Mouse (Mus musculus) midbrain, embryonic 11.5 days (tissue): ENCODE measurements around the gene Sorcs2. TPM values are rescaled to one million over a fixed set of nuclear protein-coding genes. Genes with fewer than 3 reads are reported as not detected.

Source experiments
- ATAC-seq: fragments of 200-750 bp; cut with Nextera tagmentation; 2 replicates; pipeline ENCODE4 v1.8.0; 2017; ENCODE audit warnings: moderate TSS enrichment, moderate library complexity; ENCODE audit not compliant: low FRiP score
- DNase-seq: peaks from one replicate; pipeline ENCODE4 v3.0.0; 2015; ENCODE audit warnings: low spot score; ENCODE audit errors: missing footprints
- H3K27ac ChIP-seq: fragments of 300-500 bp; sonication (generic); 2 replicates; pipeline ENCODE4 v1.5.1; 2014; ENCODE audit warnings: low read depth, low read length
- H3K27me3 ChIP-seq: fragments of 300-500 bp; sonication (generic); 2 replicates; pipeline ENCODE4 v1.6.1; 2014; ENCODE audit warnings: mild to moderate bottlenecking, low read length, moderate library complexity, mixed read lengths; ENCODE audit not compliant: control insufficient read depth, insufficient read depth
- H3K36me3 ChIP-seq: fragments of 300-500 bp; sonication (generic); 2 replicates; pipeline ENCODE4 v1.6.1; 2014; ENCODE audit warnings: mild to moderate bottlenecking, low read length, moderate library complexity, mixed read lengths; ENCODE audit not compliant: control insufficient read depth, insufficient read depth
- H3K4me1 ChIP-seq: fragments of 300-500 bp; sonication (generic); 2 replicates; pipeline ENCODE4 v1.6.1; 2014; ENCODE audit warnings: low read length; ENCODE audit not compliant: control insufficient read depth, insufficient read depth
- H3K4me2 ChIP-seq: fragments of 300-500 bp; sonication (generic); 2 replicates; pipeline ENCODE4 v1.6.1; 2014; ENCODE audit warnings: mild to moderate bottlenecking, moderate library complexity
- H3K4me3 ChIP-seq: fragments of 300-500 bp; sonication (generic); 2 replicates; pipeline ENCODE4 v1.5.1; 2014; ENCODE audit warnings: low read depth, low read length
- H3K9ac ChIP-seq: fragments of 300-500 bp; sonication (generic); 2 replicates; pipeline ENCODE4 v1.6.1; 2014; ENCODE audit warnings: low read length
- H3K9me3 ChIP-seq: fragments of 300-500 bp; sonication (generic); 2 replicates; pipeline ENCODE4 v1.6.1; 2016; ENCODE audit warnings: low read length; ENCODE audit not compliant: control insufficient read depth
- WGBS: fragments of 180-500 bp; shearing (Covaris S2); extraction: QIAGEN DNeasy Blood & Tissue Kit; methylation state at CpG from one replicate; pipeline ENCODE4 v1.1.7; 2014; 5-methylcytosine and 5-hydroxymethylcytosine counted together
- polyA plus RNA-seq: library from polyadenylated mRNA; unstranded; fragments of >200 nt; fragmentation: Nextera tagmentation; extraction: Ambion mirVana; gene quantifications from 2 replicates; pipeline ENCODE4 v1.2.1, GENCODE M21; 2014

Gene Sorcs2
- polyA plus RNA-seq = 6.7 and 7.3 TPM in 2 replicates

DNA sequence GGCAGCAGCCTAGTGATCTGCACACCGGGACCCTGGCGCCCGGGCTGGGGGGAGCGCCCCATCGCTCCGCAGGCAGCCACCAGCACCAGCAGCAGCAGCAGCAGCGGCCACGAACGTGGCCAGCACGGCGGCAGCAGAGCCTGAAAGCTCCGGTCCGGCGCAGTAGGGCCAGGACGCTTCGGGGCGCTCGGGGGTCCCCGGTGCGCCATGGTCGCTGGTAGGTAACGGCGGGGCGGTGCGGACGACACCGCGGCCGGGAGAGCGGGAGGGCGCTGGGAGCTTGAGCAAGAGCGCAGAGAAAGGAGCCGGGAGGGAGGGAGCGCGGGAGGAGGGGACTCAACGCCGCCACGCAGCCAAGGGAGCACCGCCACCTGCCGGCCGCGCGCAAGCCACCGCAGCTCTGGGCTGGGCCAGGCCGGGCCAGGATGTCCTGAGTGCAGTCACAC, at the start of gene Sorcs2:
TSS of gene Sorcs2 (minus strand) at position 303 of the 446 bp plus-strand sequence.
- ATAC-seq (peak; percentile 83), DNase-seq (peak; percentile 97)
- peaks cover 19% of the 10 kb centered on the region for H3K4me1 ChIP-seq
- H3K27me3 ChIP-seq = peaks cover 12% of the 10 kb centered on the region
- WGBS = under 1% methylated on average over 45 of the region's 45 CpGs
- peak within 1 kb of the TSS; percentile 90 for H3K9ac ChIP-seq
- peak within 1 kb of the TSS; percentile 99 for H3K4me2 ChIP-seq
- no peaks in the 10 kb centered on the region for H3K36me3 ChIP-seq
- peak within 1 kb of the TSS; percentile 72 for H3K4me3 ChIP-seq
- no peak within 1 kb of the TSS for H3K27ac ChIP-seq
- H3K9me3 ChIP-seq = no peaks in the 10 kb centered on the region

DNA sequence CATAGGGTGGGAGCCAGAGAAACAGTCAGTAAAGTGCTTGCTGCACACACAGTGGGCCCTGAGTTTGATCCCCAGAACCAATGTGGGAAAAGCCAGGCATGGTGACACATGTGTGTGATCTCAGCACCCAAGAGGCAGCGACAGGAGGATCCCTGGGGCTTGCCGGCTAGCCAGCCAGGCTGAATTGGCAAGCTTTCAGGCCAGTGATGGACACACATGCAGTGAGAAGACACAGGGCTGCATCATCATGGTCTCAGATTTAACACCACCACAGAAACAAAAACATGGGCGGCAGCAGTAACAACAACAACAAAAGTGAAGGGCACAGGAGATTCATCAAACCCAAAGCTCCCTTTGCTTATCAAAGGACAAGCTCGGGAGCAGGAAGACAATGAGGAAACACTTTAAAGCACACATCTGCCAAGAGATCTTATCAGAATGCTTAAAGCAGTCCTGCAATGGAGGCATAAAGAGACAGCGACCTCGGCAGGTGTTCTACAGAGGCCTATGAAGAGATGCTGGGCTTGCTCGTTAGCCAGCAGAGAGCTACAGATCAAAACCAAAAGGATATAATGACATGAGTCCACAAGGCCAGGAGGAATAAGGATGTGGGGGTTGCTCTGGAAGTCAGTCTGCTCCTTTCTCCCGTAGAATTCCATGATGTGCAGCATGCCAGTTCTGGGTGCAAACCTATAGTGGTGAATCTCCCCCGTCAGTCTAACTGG, 48.4 kb upstream of the Sorcs2 start:
- Histone ChIP-seq H3K9me3 (no peaks in the 10 kb centered on the region), H3K27ac (no peak overlapping the region), H3K27me3 (no peaks in the 10 kb centered on the region), H3K4me3 (no peak overlapping the region), H3K9ac (no peak overlapping the region), H3K4me2 (no peak overlapping the region), H3K36me3 (no peaks in the 10 kb centered on the region), H3K4me1 (no peaks in the 10 kb centered on the region)
- ATAC-seq = no peak
- WGBS = 54% methylated on average over 9 of the region's 9 CpGs
- DNase-seq = no peak

DNA sequence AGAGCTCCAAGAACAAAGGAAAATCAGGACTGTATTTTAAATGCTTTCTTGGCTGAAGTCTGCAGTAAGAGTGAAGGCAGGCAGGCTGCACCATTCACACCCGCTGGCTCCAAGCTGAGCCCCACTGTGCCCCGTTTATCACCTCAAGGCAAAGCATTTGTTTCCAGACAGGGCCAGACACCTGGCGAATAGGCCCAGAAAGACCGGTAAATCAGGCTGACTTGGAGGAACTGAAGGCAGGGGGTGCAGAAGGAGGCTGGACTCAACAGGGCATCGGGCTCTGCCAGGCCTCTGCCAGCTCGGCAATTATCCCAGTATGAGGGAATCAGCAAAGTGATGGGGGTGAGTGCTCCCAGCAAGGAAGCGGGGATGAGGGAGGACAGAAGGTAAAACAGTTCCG, 47.1 kb upstream of the Sorcs2 start:
- Histone ChIP-seq H3K27me3 (no peaks in the 10 kb centered on the region), H3K9me3 (no peaks in the 10 kb centered on the region), H3K4me3 (no peak overlapping the region), H3K4me1 (no peaks in the 10 kb centered on the region), H3K27ac (no peak overlapping the region), H3K4me2 (no peak overlapping the region), H3K9ac (no peak overlapping the region), H3K36me3 (no peaks in the 10 kb centered on the region)
- ATAC-seq (no peak), DNase-seq (no peak)
- WGBS = 32% methylated on average over 8 of the region's 8 CpGs

DNA sequence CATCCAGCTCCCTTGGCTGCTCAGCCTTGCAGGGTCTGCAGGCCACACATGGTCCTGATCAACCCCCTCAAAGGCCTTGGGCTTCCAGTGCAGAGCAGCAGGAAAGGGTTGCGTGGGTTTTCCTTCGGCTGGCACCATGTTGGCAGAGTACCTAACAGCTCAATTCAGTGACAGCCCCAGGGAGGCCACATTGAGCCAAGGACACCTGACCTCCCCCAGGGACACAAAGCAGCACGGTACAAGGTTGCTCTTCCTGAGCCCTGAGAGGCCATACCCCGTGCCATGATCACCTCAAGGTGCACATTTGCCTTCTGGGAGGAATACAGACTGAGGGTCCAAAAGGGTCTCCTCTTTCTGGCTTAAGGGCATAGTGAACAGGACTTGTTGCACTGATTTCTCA, 46.7 kb upstream of the Sorcs2 start:
- no peak for ATAC-seq
- 67% methylated on average over 4 of the region's 4 CpGs for WGBS
- H3K36me3 ChIP-seq = no peaks in the 10 kb centered on the region
- DNase-seq = no peak
- H3K27ac ChIP-seq = no peak overlapping the region
- no peaks in the 10 kb centered on the region for H3K27me3 ChIP-seq
- no peak overlapping the region for H3K9ac ChIP-seq
- H3K4me1 ChIP-seq = no peaks in the 10 kb centered on the region
- H3K4me3 ChIP-seq = no peak overlapping the region
- H3K4me2 ChIP-seq = no peak overlapping the region
- no peaks in the 10 kb centered on the region for H3K9me3 ChIP-seq

DNA sequence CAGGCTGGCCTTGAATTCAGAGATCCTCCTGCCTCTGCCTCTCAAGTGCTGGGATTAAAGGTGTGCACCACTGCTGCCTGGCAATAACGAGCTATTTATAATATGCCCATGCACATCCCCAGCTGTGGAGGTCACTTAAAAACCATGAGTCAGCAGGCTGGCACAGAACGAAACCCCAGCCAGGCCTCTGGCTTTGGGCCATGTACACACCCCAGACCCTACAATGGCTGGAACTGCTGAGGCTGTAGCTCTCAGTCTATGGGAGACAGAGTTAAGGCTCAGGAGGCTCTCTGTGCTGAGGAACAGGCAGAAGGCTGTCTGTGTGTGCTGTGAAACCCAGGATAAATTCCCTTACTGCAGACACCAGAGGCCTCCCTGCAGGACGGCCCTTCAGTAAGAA, 42.8 kb upstream of the Sorcs2 start:
- no peak overlapping the region for H3K9ac ChIP-seq
- no peak for DNase-seq
- ATAC-seq = no peak
- H3K4me1 ChIP-seq = no peaks in the 10 kb centered on the region
- 80% methylated on average over 3 of the region's 3 CpGs for WGBS
- H3K27ac ChIP-seq = no peak overlapping the region
- H3K36me3 ChIP-seq = no peaks in the 10 kb centered on the region
- H3K9me3 ChIP-seq = no peaks in the 10 kb centered on the region
- no peaks in the 10 kb centered on the region for H3K27me3 ChIP-seq
- H3K4me2 ChIP-seq = no peak overlapping the region
- no peak overlapping the region for H3K4me3 ChIP-seq

DNA sequence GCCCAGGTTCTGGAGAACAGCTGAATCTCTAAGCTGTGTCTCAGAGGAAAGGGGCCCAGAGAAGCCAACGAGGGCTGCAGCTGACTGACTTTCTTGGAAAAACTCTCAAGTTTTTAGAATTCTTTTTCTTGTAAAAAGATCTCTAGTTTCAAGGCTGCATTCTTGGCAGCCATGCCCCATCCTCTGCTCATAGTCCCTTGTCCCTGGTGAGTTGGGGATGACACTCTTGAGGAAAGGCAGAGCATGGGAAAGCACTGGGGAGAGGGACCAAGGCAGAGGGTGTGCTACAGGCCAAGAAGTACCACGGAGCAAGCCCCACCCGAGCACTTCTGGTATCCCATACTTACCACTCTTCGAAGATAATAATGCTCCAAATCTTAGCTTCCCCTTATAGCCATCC, 38.9 kb upstream of the Sorcs2 start:
- Histone ChIP-seq H3K36me3 (no peaks in the 10 kb centered on the region), H3K27me3 (no peaks in the 10 kb centered on the region), H3K4me2 (no peak overlapping the region), H3K9ac (no peak overlapping the region), H3K4me1 (no peaks in the 10 kb centered on the region), H3K4me3 (no peak overlapping the region), H3K27ac (no peak overlapping the region), H3K9me3 (no peaks in the 10 kb centered on the region)
- no peak for DNase-seq
- WGBS = 82% methylated on average over 4 of the region's 4 CpGs
- ATAC-seq = no peak

DNA sequence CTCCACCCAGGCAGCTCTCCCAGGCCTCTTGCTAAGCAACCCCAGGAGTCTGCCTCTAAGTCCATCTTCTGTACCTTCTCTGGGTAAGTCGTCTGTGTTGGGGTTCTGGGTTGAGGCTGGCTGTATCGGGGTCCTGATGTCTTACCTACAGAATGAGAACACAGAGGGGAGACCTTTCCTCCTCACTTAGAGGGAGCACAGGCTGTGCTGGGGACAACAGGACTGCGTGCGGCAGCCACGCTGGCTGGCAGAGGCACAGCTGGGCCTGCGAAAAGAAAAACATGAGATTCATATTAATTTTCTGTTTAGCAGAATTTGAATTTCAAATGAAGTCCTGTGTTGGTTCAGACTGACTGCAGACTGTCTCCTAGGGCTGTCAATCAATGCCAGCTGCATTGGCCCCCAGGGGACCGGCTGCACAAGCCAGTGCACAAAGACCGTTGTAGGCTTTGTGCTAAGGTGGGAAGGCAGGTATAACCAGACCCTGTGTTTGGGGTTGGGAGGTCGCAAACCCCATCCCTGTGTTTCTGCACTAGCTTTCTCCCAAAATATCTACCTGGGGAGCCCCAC, 36.5 kb upstream of the Sorcs2 start:
- Histone ChIP-seq H3K27ac (no peak overlapping the region), H3K27me3 (no peaks in the 10 kb centered on the region), H3K36me3 (no peaks in the 10 kb centered on the region), H3K4me1 (peaks cover 3% of the 10 kb centered on the region), H3K9ac (no peak overlapping the region), H3K9me3 (no peaks in the 10 kb centered on the region), H3K4me3 (no peak overlapping the region), H3K4me2 (no peak overlapping the region)
- DNase-seq (no peak), ATAC-seq (peak; percentile 59; the same call in 1 of the 2 replicates)
- WGBS = 63% methylated on average over 9 of the region's 9 CpGs

DNA sequence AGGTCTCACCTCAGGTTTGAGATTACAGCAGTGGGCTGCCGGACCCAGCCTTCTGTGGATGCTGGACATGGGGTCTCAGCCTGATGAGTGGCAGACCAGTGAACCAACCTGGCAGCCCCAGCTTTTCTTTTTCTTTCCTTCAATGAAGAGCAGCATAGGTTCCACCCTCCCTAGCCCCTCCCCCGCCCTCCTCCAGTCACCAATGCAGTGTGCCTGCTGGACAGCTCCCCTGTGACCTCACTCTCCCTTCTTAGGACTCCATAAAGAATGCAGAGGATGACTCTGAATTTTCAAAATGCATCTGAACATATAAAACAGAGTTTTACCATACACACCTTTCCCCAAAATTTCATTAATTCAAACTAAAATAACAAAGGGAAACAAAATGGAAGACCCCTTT, 33.8 kb upstream of the Sorcs2 start:
- Histone ChIP-seq H3K4me2 (no peak overlapping the region), H3K4me3 (no peak overlapping the region), H3K9ac (no peak overlapping the region), H3K4me1 (peaks cover 3% of the 10 kb centered on the region), H3K27me3 (no peaks in the 10 kb centered on the region), H3K9me3 (no peaks in the 10 kb centered on the region), H3K27ac (no peak overlapping the region), H3K36me3 (no peaks in the 10 kb centered on the region)
- DNase-seq = no peak
- WGBS = 43% methylated on average over 2 of the region's 2 CpGs
- no peak for ATAC-seq

DNA sequence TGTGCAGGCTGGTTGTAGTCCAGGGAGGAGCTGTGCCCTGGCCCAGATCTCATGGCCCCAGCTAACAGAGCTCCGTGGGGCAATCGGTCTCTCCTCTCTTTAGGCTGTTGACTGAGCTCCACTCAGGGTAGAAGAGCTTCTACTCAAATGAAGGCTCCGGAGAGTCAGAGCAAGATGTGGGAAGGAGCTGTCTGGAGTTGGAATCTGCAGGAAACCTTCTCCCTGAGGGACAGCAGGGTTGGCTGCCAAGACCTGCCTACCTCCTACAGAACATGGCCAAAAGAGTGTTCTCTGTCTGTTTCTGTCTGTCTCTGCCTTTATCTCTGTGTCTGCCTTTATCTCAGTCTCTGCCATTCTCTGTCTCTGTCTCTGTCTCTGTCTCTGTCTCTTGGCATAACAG, 31.6 kb upstream of the Sorcs2 start:
- no peak overlapping the region for H3K9ac ChIP-seq
- no peaks in the 10 kb centered on the region for H3K27me3 ChIP-seq
- peaks cover 3% of the 10 kb centered on the region for H3K4me1 ChIP-seq
- no peaks in the 10 kb centered on the region for H3K36me3 ChIP-seq
- ATAC-seq (no peak), DNase-seq (no peak)
- 94% methylated on average over 3 of the region's 3 CpGs for WGBS
- H3K4me2 ChIP-seq = no peak overlapping the region
- no peaks in the 10 kb centered on the region for H3K9me3 ChIP-seq
- H3K4me3 ChIP-seq = no peak overlapping the region
- no peak overlapping the region for H3K27ac ChIP-seq
